Mouse (Mus musculus) limb, embryonic 14.5 days (tissue): Measurements from ENCODE around the gene Snx15. TPM values are rescaled to one million over a fixed set of nuclear protein-coding genes. Genes with fewer than 3 reads are reported as not detected.
A peak's percentile ranks its signal among the peaks of the same experiment; 100 is the strongest.

Source experiments
- ATAC-seq: fragments of 200-750 bp; cut with Nextera tagmentation; 2 replicates; pipeline ENCODE4 v1.8.0; 2017; ENCODE audit warnings: low read depth, moderate number of reproducible peaks, moderate TSS enrichment; ENCODE audit not compliant: low FRiP score
- DNase-seq: peaks from one replicate; pipeline ENCODE4 v3.0.0-alpha.2; 2015; ENCODE audit warnings: low spot score
- H3K27ac ChIP-seq: fragments of 300-500 bp; sonication (generic); replicated peaks from 2 replicates; pipeline ENCODE4 v1.5.1; 2014; ENCODE audit warnings: low read depth, mild to moderate bottlenecking, low read length, moderate library complexity, mixed read lengths
- H3K27me3 ChIP-seq: fragments of 300-500 bp; sonication (generic); 2 replicates; pipeline ENCODE4 v1.6.1; 2014; ENCODE audit warnings: low read length, mixed read lengths; ENCODE audit not compliant: control insufficient read depth, insufficient read depth
- H3K36me3 ChIP-seq: fragments of 300-500 bp; sonication (generic); 2 replicates; pipeline ENCODE4 v1.6.1; 2014; ENCODE audit warnings: mild to moderate bottlenecking, low read length, moderate library complexity, mixed read lengths; ENCODE audit not compliant: control insufficient read depth, insufficient read depth
- H3K4me1 ChIP-seq: fragments of 300-500 bp; sonication (generic); 2 replicates; pipeline ENCODE4 v1.6.1; 2014; ENCODE audit warnings: antibody characterized with exemption, low read length, mixed read lengths; ENCODE audit not compliant: control insufficient read depth, insufficient read depth
- H3K4me2 ChIP-seq: fragments of 300-500 bp; sonication (generic); replicated peaks from 2 replicates; pipeline ENCODE4 v1.6.1; 2014; ENCODE audit warnings: low read depth, mild to moderate bottlenecking, low read length, moderate library complexity; ENCODE audit not compliant: severe bottlenecking
- H3K4me3 ChIP-seq: fragments of 300-500 bp; sonication (generic); replicated peaks from 2 replicates; pipeline ENCODE4 v1.5.1; 2014; ENCODE audit warnings: low read length
- H3K9ac ChIP-seq: fragments of 300-500 bp; sonication (generic); 2 replicates; pipeline ENCODE4 v1.6.1; 2014; ENCODE audit warnings: mild to moderate bottlenecking, low read depth, low read length, moderate library complexity; ENCODE audit not compliant: severe bottlenecking
- H3K9me3 ChIP-seq: fragments of 300-500 bp; sonication (generic); 2 replicates; pipeline ENCODE4 v1.6.1; 2016; ENCODE audit warnings: low read length; ENCODE audit not compliant: control insufficient read depth
- POLR2A ChIP-seq: fragments of 200-500 bp; IDR thresholded peaks from 2 replicates; pipeline ENCODE4 v1.8.0; 2012; ENCODE audit warnings: inconsistent platforms, mild to moderate bottlenecking, moderate library complexity, borderline replicate concordance; ENCODE audit not compliant: insufficient read depth, insufficient read length; ENCODE audit errors: extremely low read depth
- WGBS: fragments of 180-500 bp; shearing (Covaris S2); extraction: QIAGEN DNeasy Blood & Tissue Kit; methylation state at CpG from one replicate; pipeline ENCODE4 v1.1.7; 2014; 5-methylcytosine and 5-hydroxymethylcytosine counted together
- polyA plus RNA-seq, 2 experiments: library from polyadenylated mRNA; depleted of rRNA in 1 of 2; stranded (reverse) in 1 of 2; unstranded in 1 of 2; fragments of >200 nt; fragmentation: Nextera tagmentation in 1 of 2; extraction: Ambion mirVana in 1 of 2; gene quantifications; 2 replicates each; pipeline versions ENCODE4 v1.2.1 to v1.2.3; 2012 to 2014

The Snx15 gene
- polyA plus RNA-seq, 2 experiments, result 30.2 to 36.4 TPM

GRCm38 (mm10) chr19:6157220-6157619 lies 29.1 kb upstream of the Snx15 start:
- no peak overlapping the region for H3K4me3 ChIP-seq
- H3K9me3 ChIP-seq, result no peaks in the 10 kb centered on the region
- ATAC-seq, result no peak
- no peaks in the 10 kb centered on the region for H3K36me3 ChIP-seq
- no peak overlapping the region for H3K27ac ChIP-seq
- WGBS, result 77% methylated on average over 6 of the region's 6 CpGs
- no peaks in the 10 kb centered on the region for H3K27me3 ChIP-seq
- no peak overlapping the region for H3K9ac ChIP-seq
- TF ChIP-seq POLR2A, result no peak
- no peak for DNase-seq
- H3K4me1 ChIP-seq, result no peaks in the 10 kb centered on the region
- no peak overlapping the region for H3K4me2 ChIP-seq

GRCm38 (mm10) chr19:6156372-6156771 lies 28.3 kb upstream of the Snx15 start:
- no peaks in the 10 kb centered on the region for H3K36me3 ChIP-seq
- H3K4me2 ChIP-seq, result no peak overlapping the region
- no peak overlapping the region for H3K4me3 ChIP-seq
- ATAC-seq (no peak), DNase-seq (no peak)
- no peaks in the 10 kb centered on the region for H3K9me3 ChIP-seq
- 62% methylated on average over 8 of the region's 8 CpGs for WGBS
- no peaks in the 10 kb centered on the region for H3K27me3 ChIP-seq
- no peak overlapping the region for H3K27ac ChIP-seq
- no peak overlapping the region for H3K9ac ChIP-seq
- TF ChIP-seq POLR2A, result no peak
- H3K4me1 ChIP-seq, result no peaks in the 10 kb centered on the region

DNA sequence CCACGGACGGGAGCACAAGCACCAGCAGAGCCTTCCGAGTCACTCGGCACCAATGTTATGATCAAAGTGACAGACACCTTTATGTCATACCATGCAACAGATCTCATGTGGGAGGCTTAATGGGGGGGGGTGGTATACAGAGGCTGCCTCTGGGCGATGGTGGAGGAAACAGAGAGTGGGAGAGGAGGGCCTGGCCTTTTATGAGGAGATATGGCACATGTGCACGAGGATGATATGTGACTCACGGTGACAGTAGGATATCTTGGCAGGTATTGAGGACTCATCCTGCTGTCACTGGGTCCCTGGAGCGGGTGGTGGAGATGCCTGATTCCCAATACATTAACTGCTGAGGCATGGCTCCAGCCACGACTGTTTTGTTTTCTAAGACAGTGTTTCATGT lies 27.1 kb upstream of the Snx15 start:
- Histone ChIP-seq H3K4me1 (no peaks in the 10 kb centered on the region), H3K27me3 (no peaks in the 10 kb centered on the region), H3K4me2 (no peak overlapping the region), H3K4me3 (no peak overlapping the region), H3K36me3 (no peaks in the 10 kb centered on the region), H3K9me3 (no peaks in the 10 kb centered on the region), H3K9ac (no peak overlapping the region), H3K27ac (no peak overlapping the region)
- WGBS, result 79% methylated on average over 9 of the region's 9 CpGs
- ATAC-seq (no peak), DNase-seq (no peak)
- no peak for TF ChIP-seq POLR2A

GRCm38 (mm10) chr19:6144842-6145241 lies 16.7 kb upstream of the Snx15 start:
- Histone ChIP-seq H3K4me2 (no peak overlapping the region), H3K4me1 (peaks cover 4% of the 10 kb centered on the region), H3K36me3 (no peaks in the 10 kb centered on the region), H3K4me3 (no peak overlapping the region), H3K9me3 (no peaks in the 10 kb centered on the region; the same call in 1 of the 2 replicates), H3K27ac (no peak overlapping the region), H3K27me3 (no peaks in the 10 kb centered on the region), H3K9ac (no peak overlapping the region)
- whole genome bisulfite sequencing, result 77% methylated on average over 5 of the region's 5 CpGs
- no peak for TF ChIP-seq POLR2A
- ATAC-seq (no peak), DNase-seq (no peak)

- WGBS, result under 1% methylated on average over 15 of the region's 15 CpGs
- ATAC-seq (peak; percentile 74), DNase-seq (peak; percentile 85)
- peak within 1 kb of the TSS; percentile 86 for H3K4me2 ChIP-seq
- peak within 1 kb of the TSS; percentile 87 for H3K9ac ChIP-seq
- peak within 1 kb of the TSS; percentile 69 for H3K4me3 ChIP-seq
- 0 out of 2 replicates have a peak, but pooled peaks cover 5% of the 10 kb centered on the region for H3K36me3 ChIP-seq
- peak within 1 kb of the TSS; percentile 97 for H3K27ac ChIP-seq
- H3K4me1 ChIP-seq, result peaks cover 9% of the 10 kb centered on the region
- no peaks in the 10 kb centered on the region for H3K27me3 ChIP-seq
- no peaks in the 10 kb centered on the region; the same call in 1 of the 2 replicates for H3K9me3 ChIP-seq
- no peak for TF ChIP-seq POLR2A
These were observed 13.3 kb upstream of the Snx15 start, which contains the start of gene Arl2 for GRCm38 (mm10) chr19:6141394-6141749. TSS of gene Arl2 (minus strand) at chr19:6141548.
